Mouse (Mus musculus) stomach, postnatal 0 days (tissue): ENCODE results near the gene Ank3.

Experiments used
- CTCF ChIP-seq: IDR thresholded peaks from 2 replicates; pipeline ENCODE4 v1.5.1; 2016; ENCODE audit warnings: antibody characterized with exemption, low read depth, mild to moderate bottlenecking, moderate library complexity
- EP300 ChIP-seq: optimal IDR thresholded peaks from 2 replicates; pipeline ENCODE3; 2016; ENCODE audit warnings: antibody characterized with exemption

DNA sequence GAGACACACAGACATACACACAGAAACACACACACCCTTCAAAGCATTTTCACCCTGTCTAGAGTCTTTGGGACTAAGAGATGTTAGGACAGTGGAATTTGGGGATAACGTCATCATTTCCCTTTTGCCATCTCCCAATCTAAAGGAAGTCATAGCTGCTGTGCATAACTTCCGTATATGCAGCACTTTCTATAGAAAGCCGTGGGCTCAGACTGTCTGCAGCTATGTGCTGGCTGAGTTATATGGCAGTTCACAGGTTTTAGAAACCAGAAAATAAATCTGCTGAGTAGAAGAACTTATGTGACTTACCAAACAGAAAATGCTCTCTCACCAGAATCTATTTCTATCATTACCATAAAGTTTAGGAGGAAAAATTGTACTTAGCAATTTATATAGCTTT is 501.2 kb downstream of the Ank3 start:
- TF ChIP-seq CTCF (no peak), EP300 (no peak)
